Mouse (Mus musculus) testis, postnatal 14 days (tissue): ENCODE measurements at regions not wholly inside any gene's neighbourhood (a gene's known extent, or its start where the extent isn't known, plus 50 kb on each side); places are given as distances from the start of the nearest gene placed in this dataset.
"Not testable (repeated sequence)": the region's sequence is repeated elsewhere in the genome, so short reads cannot be mapped to it uniquely, and the experiment has no call there.

ENCODE experiments used
- DNase-seq: peaks from one replicate; pipeline ENCODE4 v3.0.0; 2021; ENCODE audit warnings: low spot score

DNA sequence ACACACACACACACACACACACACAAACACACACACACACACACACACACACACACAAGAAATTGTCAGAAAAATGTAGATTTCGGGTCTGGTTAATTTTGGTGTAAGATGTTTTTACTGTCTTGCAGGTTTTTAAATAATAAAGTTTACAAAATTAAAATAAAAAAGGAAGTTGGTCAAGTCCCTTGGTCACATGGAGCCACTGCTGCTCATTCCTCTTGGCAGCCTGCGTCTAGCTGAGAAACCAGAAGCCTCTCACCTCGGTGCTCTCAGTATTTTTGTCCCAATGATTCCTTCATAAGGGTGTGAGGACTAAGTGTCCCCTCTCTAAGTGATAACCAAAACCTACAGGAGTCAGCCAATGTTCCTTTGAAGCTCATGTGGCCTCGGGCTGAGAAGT lies 76.8 kb upstream of the Smg1 start:
- DNase-seq: no peak

DNA sequence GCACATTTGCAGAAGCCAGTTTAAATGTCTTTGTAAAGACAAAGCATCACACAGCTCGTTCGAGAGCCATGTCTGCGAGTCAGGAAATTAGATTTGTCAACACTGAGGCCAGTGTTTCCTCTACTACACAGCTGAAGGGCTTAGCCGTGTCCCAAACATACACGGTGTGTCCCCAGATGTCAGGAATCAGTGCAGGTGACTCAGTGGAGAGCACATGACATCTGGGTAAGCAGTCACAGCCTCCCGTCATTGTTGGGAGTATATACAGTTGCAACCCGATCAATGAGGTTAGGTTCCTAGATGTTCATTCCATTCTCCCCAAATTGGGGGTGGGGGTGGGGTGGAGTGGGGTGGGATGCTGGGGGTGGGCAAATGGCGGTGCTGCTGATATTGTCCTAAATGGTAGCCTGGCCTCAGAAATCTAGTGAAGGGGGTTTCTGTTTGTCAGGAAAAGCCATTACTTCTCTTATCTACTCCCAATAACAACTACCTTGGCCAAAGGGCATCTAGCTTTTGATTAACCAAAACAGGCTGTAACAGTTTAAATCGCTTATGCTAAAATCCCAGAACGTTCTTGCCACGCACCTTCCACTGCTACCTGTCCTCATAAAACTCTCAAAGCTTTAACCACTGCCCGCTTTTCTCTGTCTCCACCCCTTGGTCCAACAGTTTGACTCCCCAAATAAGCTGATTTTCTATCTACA lies 75.1 kb upstream of the Smg1 start:
- no peak for DNase-seq

- not testable (repeated sequence) for DNase-seq
These were observed 71.4 kb upstream of the Smg1 start for GRCm38 (mm10) chr7:118314886-118315285.

GRCm38 (mm10) chr7:118314228-118314658 lies 70.8 kb upstream of the Smg1 start:
- no peak for DNase-seq

GRCm38 (mm10) chr7:118313818-118314217 lies 70.3 kb upstream of the Smg1 start:
- no peak for DNase-seq

DNA sequence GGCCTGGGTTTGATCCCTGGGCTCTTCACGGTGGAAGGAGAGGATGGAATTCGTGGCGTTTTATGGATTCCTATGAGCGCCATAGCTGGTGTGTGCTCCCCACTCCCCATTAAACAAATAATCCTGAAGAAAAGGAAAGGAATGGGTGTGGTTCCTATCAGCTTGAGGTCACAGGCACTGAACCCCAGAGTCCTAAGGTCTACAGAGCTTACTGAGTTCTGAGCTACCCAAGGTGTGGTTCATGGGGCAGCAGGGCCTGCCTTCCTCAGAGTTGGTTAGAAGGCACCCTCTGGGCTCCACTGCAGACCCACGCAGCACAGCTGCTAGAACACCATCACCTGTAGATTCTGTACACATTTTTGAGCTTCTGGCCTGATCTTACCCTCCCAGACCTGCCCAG lies 66.3 kb upstream of the Smg1 start:
- no peak for DNase-seq

GRCm38 (mm10) chr7:118308882-118309281 lies 65.4 kb upstream of the Smg1 start:
- DNase-seq: no peak

DNA sequence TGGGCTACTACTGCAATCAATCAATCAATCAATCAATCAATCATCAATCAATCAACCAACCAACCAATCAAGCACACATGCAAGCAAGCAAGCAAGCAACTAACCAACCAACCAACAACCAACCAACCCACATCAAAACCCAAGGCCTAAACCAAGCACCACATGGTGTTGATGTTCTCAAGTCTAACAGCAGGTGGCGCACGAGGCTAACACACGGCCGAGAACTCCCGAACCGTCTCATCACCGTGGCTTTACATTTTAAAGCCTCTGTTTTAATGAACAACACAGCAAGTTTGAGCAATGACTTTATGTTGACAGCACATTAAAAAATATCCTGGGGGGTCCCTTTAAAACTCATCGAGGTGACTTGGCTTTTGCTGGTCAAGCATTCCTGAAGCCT lies 61.3 kb upstream of the Smg1 start:
- peak; percentile 53 for DNase-seq

DNA sequence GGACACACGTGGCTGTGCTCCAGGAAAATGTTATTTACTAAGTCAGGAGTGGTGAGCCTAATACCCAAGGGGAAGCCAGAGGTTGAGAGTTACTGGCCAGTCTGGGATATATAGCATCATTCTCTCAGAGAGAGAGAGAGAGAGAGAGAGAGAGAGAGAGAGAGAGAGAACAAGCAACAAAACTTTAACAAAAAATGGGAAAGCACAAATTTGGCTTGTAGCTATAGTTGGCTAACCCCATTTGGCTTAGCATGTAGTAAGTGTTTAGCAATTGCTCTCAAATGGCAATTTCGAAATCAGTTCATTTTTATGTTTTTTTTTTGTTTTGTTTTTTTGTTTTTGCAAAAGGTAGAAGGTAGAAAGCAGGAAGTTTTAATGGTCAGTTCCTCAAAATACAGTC lies 60.9 kb upstream of the Smg1 start:
- DNase-seq: no peak

DNA sequence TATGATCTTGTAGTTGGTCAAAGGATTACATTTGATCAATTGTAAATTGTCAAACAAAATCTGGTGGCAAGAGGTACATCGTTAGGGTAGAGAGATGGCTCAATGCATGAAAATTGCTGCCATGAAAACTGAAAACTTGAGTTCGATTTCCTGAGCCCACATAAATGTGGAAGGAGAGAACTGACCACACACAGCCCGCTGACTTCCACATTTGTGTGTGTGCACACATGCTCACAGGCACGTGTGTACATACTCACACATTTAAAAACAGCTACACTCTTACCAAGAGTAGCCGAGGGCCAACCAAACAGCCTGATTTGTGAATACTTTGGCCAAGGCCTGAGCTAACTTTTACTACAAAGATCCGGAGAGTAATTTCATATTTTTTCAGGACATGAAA lies 60.5 kb upstream of the Smg1 start:
- DNase-seq: no peak

GRCm38 (mm10) chr7:118300678-118301342 lies 57.3 kb upstream of the Smg1 start:
- no peak for DNase-seq

- DNase-seq: peak; percentile 81
These were observed 54.1 kb upstream of the Smg1 start for GRCm38 (mm10) chr7:118297613-118298012.

GRCm38 (mm10) chr7:118296856-118297518 lies 53.5 kb upstream of the Smg1 start:
- DNase-seq: no peak

GRCm38 (mm10) chr7:118295855-118296254 lies 52.4 kb upstream of the Smg1 start:
- DNase-seq: no peak

DNA sequence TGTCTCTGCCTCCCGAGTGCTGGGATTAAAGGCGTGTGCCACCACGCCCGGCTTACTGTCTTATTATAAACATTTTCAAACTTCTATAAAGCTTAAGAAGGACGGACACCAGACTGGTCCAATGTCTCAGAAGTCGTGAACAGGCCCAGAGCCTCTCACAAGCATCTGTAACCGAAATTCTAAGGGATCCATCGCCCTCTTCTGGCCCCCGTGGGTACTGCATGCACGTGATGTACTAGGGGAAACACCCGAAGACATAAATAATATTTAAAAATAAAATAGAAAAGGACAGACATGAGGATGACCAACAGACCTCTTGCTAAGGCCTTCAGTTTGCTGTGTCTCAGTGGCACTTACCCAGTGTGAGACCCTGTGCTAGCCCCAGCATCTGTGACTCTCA lies 51.8 kb upstream of the Smg1 start:
- peak; percentile 66 for DNase-seq

DNA sequence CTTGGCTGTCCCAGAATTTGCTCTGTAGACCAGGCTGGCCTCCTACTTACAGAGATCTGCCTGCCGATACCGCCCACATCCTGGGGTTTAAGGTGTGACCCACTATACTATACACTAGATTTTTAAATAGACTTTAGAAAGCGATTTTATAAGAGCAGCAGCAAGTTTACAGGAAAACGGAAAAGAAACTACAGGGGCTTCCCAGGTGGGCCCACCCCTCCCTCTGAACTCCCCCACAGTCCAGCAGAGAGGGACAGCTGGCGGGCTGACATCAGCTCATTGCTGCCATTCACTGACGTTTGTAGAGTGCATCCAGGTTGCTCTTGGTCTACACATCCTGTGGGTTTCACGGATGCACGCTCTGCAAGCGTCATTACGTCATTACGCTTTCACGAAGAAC lies 51.2 kb upstream of the Smg1 start:
- DNase-seq: no peak
